Mouse (Mus musculus) testis, postnatal 10 days (tissue): ENCODE data around the gene Cwh43.
"Not testable (repeated sequence)": the region's sequence is repeated elsewhere in the genome, so short reads cannot be mapped to it uniquely, and the experiment has no call there.

Source experiments
- DNase-seq: peaks from one replicate; pipeline ENCODE4 v3.0.0; 2021; ENCODE audit warnings: low spot score

Gene Cwh43

GRCm38 (mm10) chr5:73480700-73481099 is 74.8 kb downstream of the Cwh43 start, which contains the start of gene Dcun1d4:
TSS of gene Dcun1d4 (plus strand) at chr5:73481000.
- no peak for DNase-seq

GRCm38 (mm10) chr5:73481401-73481800 is 75.5 kb downstream of the Cwh43 start:
- DNase-seq: no peak

- not testable (repeated sequence) for DNase-seq
Measured at GRCm38 (mm10) chr5:73482381-73482780, 76.5 kb downstream of the Cwh43 start.

GRCm38 (mm10) chr5:73484016-73484615 is 78.2 kb downstream of the Cwh43 start:
- DNase-seq: no peak

GRCm38 (mm10) chr5:73486451-73486850 is 80.6 kb downstream of the Cwh43 start:
- no peak for DNase-seq

GRCm38 (mm10) chr5:73489915-73490314 is 84.0 kb downstream of the Cwh43 start:
- DNase-seq: no peak

GRCm38 (mm10) chr5:73490596-73491073 is 84.8 kb downstream of the Cwh43 start:
- DNase-seq: peak; percentile 99

GRCm38 (mm10) chr5:73491074-73491836 is 85.4 kb downstream of the Cwh43 start:
- DNase-seq: peak; percentile 79

- peak; percentile 86 for DNase-seq
Measured at GRCm38 (mm10) chr5:73491837-73492720, 86.2 kb downstream of the Cwh43 start.

- no peak for DNase-seq
Measured at GRCm38 (mm10) chr5:73497401-73497800, 91.5 kb downstream of the Cwh43 start.

- no peak for DNase-seq
Measured at GRCm38 (mm10) chr5:73498559-73498958, 92.7 kb downstream of the Cwh43 start.

- no peak for DNase-seq
Measured at GRCm38 (mm10) chr5:73500867-73501440, 95.1 kb downstream of the Cwh43 start.

GRCm38 (mm10) chr5:73502422-73502821 is 96.5 kb downstream of the Cwh43 start:
- DNase-seq: no peak
